Mouse (Mus musculus) embryonic facial prominence, embryonic 12.5 days (tissue): ENCODE data around the gene Il22ra2. TPM values are rescaled to one million over a fixed set of nuclear protein-coding genes. Genes with fewer than 3 reads are reported as not detected.

ENCODE experiments used
- ATAC-seq: fragments of 200-750 bp; cut with Nextera tagmentation; 2 replicates; pipeline ENCODE4 v1.8.0; 2017; ENCODE audit not compliant: insufficient number of reproducible peaks, insufficient read depth, low FRiP score, low TSS enrichment
- H3K27ac ChIP-seq: fragments of 300-500 bp; sonication (generic); 2 replicates; pipeline ENCODE4 v1.5.1; 2016; ENCODE audit warnings: mild to moderate bottlenecking
- H3K27me3 ChIP-seq: fragments of 300-500 bp; sonication (generic); 2 replicates; pipeline ENCODE4 v1.6.1; 2016; ENCODE audit warnings: mild to moderate bottlenecking, moderate library complexity
- H3K36me3 ChIP-seq: fragments of 300-500 bp; sonication (generic); 2 replicates; pipeline ENCODE4 v1.6.1; 2016; ENCODE audit warnings: mild to moderate bottlenecking
- H3K4me1 ChIP-seq: fragments of 300-500 bp; sonication (generic); 2 replicates; pipeline ENCODE4 v1.6.1; 2016
- H3K4me2 ChIP-seq: fragments of 300-500 bp; sonication (generic); replicated peaks from 2 replicates; pipeline ENCODE4 v1.6.1; 2016; ENCODE audit warnings: mild to moderate bottlenecking, moderate library complexity
- H3K4me3 ChIP-seq: fragments of 300-500 bp; sonication (generic); 2 replicates; pipeline ENCODE4 v1.5.1; 2016; ENCODE audit warnings: mild to moderate bottlenecking
- H3K9ac ChIP-seq: fragments of 300-500 bp; sonication (generic); 2 replicates; pipeline ENCODE4 v1.6.1; 2016; ENCODE audit warnings: mild to moderate bottlenecking, moderate library complexity
- H3K9me3 ChIP-seq: fragments of 300-500 bp; sonication (generic); 2 replicates; pipeline ENCODE4 v1.6.1; 2016; ENCODE audit warnings: mild to moderate bottlenecking, moderate library complexity
- WGBS: fragments of 180-500 bp; shearing (Covaris S2); methylation state at CpG from one replicate; pipeline ENCODE4 v1.1.7; 2016; 5-methylcytosine and 5-hydroxymethylcytosine counted together
- polyA plus RNA-seq: library from polyadenylated mRNA; unstranded; fragments of >200 nt; fragmentation: Nextera tagmentation; extraction: Ambion mirVana; gene quantifications from 2 replicates; pipeline ENCODE4 v1.2.1, GENCODE M21; 2016

The Il22ra2 gene
- polyA plus RNA-seq, 1 experiment from 2014 or later, result not detected

GRCm38 (mm10) chr10:19657426-19657825 lies 35.6 kb downstream of the Il22ra2 start:
- H3K4me1 ChIP-seq, result no peaks in the 10 kb centered on the region
- H3K4me3 ChIP-seq, result no peak overlapping the region
- no peak overlapping the region for H3K4me2 ChIP-seq
- no peaks in the 10 kb centered on the region for H3K27me3 ChIP-seq
- no peak for ATAC-seq
- no peaks in the 10 kb centered on the region for H3K9me3 ChIP-seq
- no peak overlapping the region for H3K27ac ChIP-seq
- no peak overlapping the region for H3K9ac ChIP-seq
- 86% methylated on average over 9 of the region's 9 CpGs for WGBS
- H3K36me3 ChIP-seq, result no peaks in the 10 kb centered on the region

- H3K27ac ChIP-seq, result no peak overlapping the region
- H3K9ac ChIP-seq, result no peak overlapping the region
- no peak for ATAC-seq
- no peaks in the 10 kb centered on the region for H3K4me1 ChIP-seq
- H3K27me3 ChIP-seq, result no peaks in the 10 kb centered on the region
- no peak overlapping the region for H3K4me2 ChIP-seq
- no peaks in the 10 kb centered on the region for H3K36me3 ChIP-seq
- H3K9me3 ChIP-seq, result no peaks in the 10 kb centered on the region
- no peak overlapping the region for H3K4me3 ChIP-seq
- 81% methylated on average over 5 of the region's 5 CpGs for WGBS
Observed at GRCm38 (mm10) chr10:19659953-19660352, 38.2 kb downstream of the Il22ra2 start.

GRCm38 (mm10) chr10:19668973-19669372 lies 47.2 kb downstream of the Il22ra2 start:
- WGBS, result 85% methylated on average over 5 of the region's 5 CpGs
- ATAC-seq, result no peak
- no peaks in the 10 kb centered on the region for H3K27me3 ChIP-seq
- H3K4me1 ChIP-seq, result no peaks in the 10 kb centered on the region
- H3K4me2 ChIP-seq, result no peak overlapping the region
- no peak overlapping the region for H3K27ac ChIP-seq
- H3K4me3 ChIP-seq, result no peak overlapping the region
- no peak overlapping the region for H3K9ac ChIP-seq
- H3K9me3 ChIP-seq, result no peaks in the 10 kb centered on the region
- no peaks in the 10 kb centered on the region for H3K36me3 ChIP-seq

- no peaks in the 10 kb centered on the region for H3K4me1 ChIP-seq
- no peak overlapping the region for H3K4me2 ChIP-seq
- H3K4me3 ChIP-seq, result no peak overlapping the region
- H3K36me3 ChIP-seq, result no peaks in the 10 kb centered on the region
- H3K27ac ChIP-seq, result no peak overlapping the region
- no peaks in the 10 kb centered on the region for H3K27me3 ChIP-seq
- no peak overlapping the region for H3K9ac ChIP-seq
- H3K9me3 ChIP-seq, result no peaks in the 10 kb centered on the region
- no peak for ATAC-seq
Observed at GRCm38 (mm10) chr10:19672015-19672414, 50.2 kb downstream of the Il22ra2 start.

- Histone ChIP-seq H3K9me3 (no peaks in the 10 kb centered on the region), H3K4me3 (no peak overlapping the region), H3K27me3 (no peaks in the 10 kb centered on the region), H3K27ac (no peak overlapping the region), H3K4me1 (no peaks in the 10 kb centered on the region), H3K9ac (no peak overlapping the region), H3K4me2 (no peak overlapping the region), H3K36me3 (no peaks in the 10 kb centered on the region)
- 92% methylated on average over 1 of the region's 1 CpGs for WGBS
- no peak for ATAC-seq
Observed at GRCm38 (mm10) chr10:19673146-19673545, 51.3 kb downstream of the Il22ra2 start.

Other genes starting within 250 kb of the Il22ra2 start
- gene Ifngr1, start 30.0 kb upstream of the Il22ra2 start, polyA plus RNA-seq, result 31.0 and 33.5 TPM in 2 replicates
- gene Il20ra, start 90.6 kb downstream of the Il22ra2 start, polyA plus RNA-seq, result 0.18 TPM in 2 replicates
- 0.57 and 0.73 TPM in 2 replicates for gene Slc35d3, start 229.5 kb downstream of the Il22ra2 start, polyA plus RNA-seq